Comparison of ENCODE assay signal across 17 mouse cellular contexts in the genomic region with DNA sequence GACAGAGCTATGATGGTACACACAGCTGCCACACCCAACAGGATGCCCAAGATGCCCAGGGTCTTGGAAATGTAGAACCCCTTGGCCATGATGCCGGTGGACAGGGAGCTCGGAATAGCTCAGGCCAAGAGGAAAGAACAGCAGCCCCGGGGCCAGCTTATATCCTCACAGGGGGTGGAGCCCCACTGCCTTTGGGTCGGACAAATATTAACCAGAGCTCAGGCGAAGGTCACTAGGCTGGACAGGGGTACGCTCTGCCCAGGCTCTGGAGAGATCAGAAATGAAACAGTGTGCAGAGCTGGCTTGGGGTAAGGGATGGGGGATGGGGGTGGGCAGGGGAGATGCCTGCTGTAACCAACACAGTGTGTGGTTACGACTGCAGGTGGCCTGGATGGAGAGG. TPM values are rescaled to one million over a fixed set of nuclear protein-coding genes. Genes with fewer than 3 reads are reported as not detected.
DNase-seq lines count a peak whose midpoint lies in the region; ATAC-seq and TF ChIP-seq lines count a peak whose summit lies in the region.
"Had no signal": no experiment of that assay in that cellular context is flagged by ENCODE, and none has a peak within 500 bp of the region (broad histone marks: within the 10 kb centered on the region; RNA-seq: fewer than 3 reads in every experiment).

No protein-coding gene starts in this region.

- H3K4me1 ChIP-seq in lung, embryonic 16.5 days (replicated peaks; ENCODE audit: control insufficient read depth, insufficient read depth, low read length), result no peaks in the 10 kb centered on the region
- H3K4me1 ChIP-seq in liver, embryonic 13.5 days (replicated peaks), result peaks cover 24% of the 10 kb centered on the region
- H3K4me1 ChIP-seq in forebrain, postnatal 0 days (ENCODE audit: insufficient read depth), result no peaks in the 10 kb centered on the region
- H3K4me1 ChIP-seq: hindbrain, embryonic 13.5 days had no signal

- DNase-seq in lung, adult 18-20 months, result no peak
- DNase-seq in kidney, postnatal 25 days, result peak; percentile 77 to 90
- no peak for DNase-seq in liver, embryonic 13.5 days
- DNase-seq in yolk sac, embryonic 10.5 days (ENCODE audit: low spot score), result peak; percentile 70
- DNase-seq in forebrain, postnatal 0 days, result no peak
- DNase-seq in spleen, adult 18-20 months, result no peak
- no peak for DNase-seq in right cerebral cortex, postnatal 14 days
- DNase-seq: cerebellum, adult 2 months; embryo, embryonic 11 days; lung, embryonic 14.5 days; thymus, postnatal 25 days had no signal

- H3K9ac ChIP-seq in lung, embryonic 16.5 days (ENCODE audit: low read length), result no peak overlapping the region
- H3K9ac ChIP-seq in liver, embryonic 13.5 days, result no peak overlapping the region
- H3K9ac ChIP-seq in forebrain, postnatal 0 days, result no peak overlapping the region
- H3K9ac ChIP-seq: hindbrain, embryonic 13.5 days; lung, embryonic 14.5 days had no signal

- WGBS in lung, embryonic 16.5 days, result 47% methylated on average over 7 of the region's 7 CpGs
- WGBS in liver, embryonic 13.5 days (ENCODE audit: insufficient replicate concordance), result 55% methylated on average over 7 of the region's 7 CpGs
- 76% methylated on average over 7 of the region's 7 CpGs for WGBS in forebrain, postnatal 0 days

- no peak for TF ChIP-seq CTCF in forebrain, postnatal 0 days (IDR thresholded peaks at IDR 0.05; ENCODE audit: low read depth)

- no peaks in the 10 kb centered on the region for H3K36me3 ChIP-seq in lung, embryonic 16.5 days (ENCODE audit: control insufficient read depth, insufficient read depth, low read length)
- H3K36me3 ChIP-seq in liver, embryonic 13.5 days, result no peaks in the 10 kb centered on the region
- no peaks in the 10 kb centered on the region for H3K36me3 ChIP-seq in forebrain, postnatal 0 days (ENCODE audit: insufficient read depth)
- H3K36me3 ChIP-seq: hindbrain, embryonic 13.5 days had no signal

- H3K4me3 ChIP-seq in lung, embryonic 16.5 days (ENCODE audit: low read length), result no peak overlapping the region
- H3K4me3 ChIP-seq in liver, embryonic 13.5 days (replicated peaks), result peak overlapping the region; percentile 24
- H3K4me3 ChIP-seq in forebrain, postnatal 0 days (ENCODE audit: low read depth, low read length), result no peak overlapping the region
- H3K4me3 ChIP-seq: hindbrain, embryonic 13.5 days; megakaryocyte, embryonic 14.5 days had no signal

- ATAC-seq in lung, embryonic 16.5 days (ENCODE audit: low read depth), result 0 out of 2 replicates have a peak, but pooled peaks have one; percentile 24
- ATAC-seq in liver, embryonic 13.5 days (ENCODE audit: low read depth), result peak; percentile 82
- no peak for ATAC-seq in forebrain, postnatal 0 days

- H3K27ac ChIP-seq in lung, embryonic 16.5 days (ENCODE audit: low read length), result no peak overlapping the region
- peak overlapping the region; percentile 60 for H3K27ac ChIP-seq in liver, embryonic 13.5 days
- H3K27ac ChIP-seq in forebrain, postnatal 0 days (ENCODE audit: low read depth, low read length), result no peak overlapping the region
- H3K27ac ChIP-seq: hindbrain, embryonic 13.5 days had no signal

- H3K4me2 ChIP-seq in lung, embryonic 16.5 days (ENCODE audit: low read depth, low read length), result no peak overlapping the region
- H3K4me2 ChIP-seq in liver, embryonic 13.5 days, result peak overlapping the region; percentile 42
- H3K4me2 ChIP-seq in forebrain, postnatal 0 days (ENCODE audit: low read depth), result no peak overlapping the region
- H3K4me2 ChIP-seq: hindbrain, embryonic 13.5 days; lung, embryonic 14.5 days had no signal

- no peaks in the 10 kb centered on the region for H3K9me3 ChIP-seq in lung, embryonic 16.5 days (ENCODE audit: control insufficient read depth, low read length)
- H3K9me3 ChIP-seq in liver, embryonic 13.5 days (replicated peaks), result no peaks in the 10 kb centered on the region
- no peaks in the 10 kb centered on the region for H3K9me3 ChIP-seq in forebrain, postnatal 0 days (ENCODE audit: low read length)
- H3K9me3 ChIP-seq: hindbrain, embryonic 13.5 days; megakaryocyte, embryonic 14.5 days had no signal

- H3K27me3 ChIP-seq in lung, embryonic 16.5 days (ENCODE audit: control insufficient read depth, insufficient read depth, low read depth, low read length), result peaks cover 1% of the 10 kb centered on the region; the same call in 1 of the 2 replicates
- peaks cover 10% of the 10 kb centered on the region for H3K27me3 ChIP-seq in liver, embryonic 13.5 days
- no peaks in the 10 kb centered on the region for H3K27me3 ChIP-seq in forebrain, postnatal 0 days (ENCODE audit: insufficient read depth, low read length)

RNA-seq across cellular contexts. Expression of gene Anpep, which starts 18.7 kb away (rescaled TPM):
- polyA plus RNA-seq in lung, embryonic 16.5 days (2015; fragmentation: Nextera tagmentation; extraction: Ambion mirVana), result 7.4 and 9.7 TPM in 2 replicates
- polyA plus RNA-seq in liver, embryonic 13.5 days (2015; fragmentation: Nextera tagmentation; extraction: Ambion mirVana), result 10.9 and 17.1 TPM in 2 replicates
- total RNA-seq in forebrain, postnatal 0 days (2014; rRNA removed), result 3.4 and 5.8 TPM in 2 replicates
- polyA plus RNA-seq in forebrain, postnatal 0 days (2015; fragmentation: Nextera tagmentation; extraction: Ambion mirVana), result 3.7 and 4.7 TPM in 2 replicates
- total RNA-seq: granulocyte monocyte progenitor cell, adult 5-6 weeks; neutrophil, adult 5-6 weeks had no signal

RNA-seq across cellular contexts. Expression of gene Mesp2, which starts 31.6 kb away (rescaled TPM):
- polyA plus RNA-seq in lung, embryonic 16.5 days (2015; fragmentation: Nextera tagmentation; extraction: Ambion mirVana), result 0.45 and 0.87 TPM in 2 replicates
- 0.08 and 0.09 TPM in 2 replicates for polyA plus RNA-seq in liver, embryonic 13.5 days (2015; fragmentation: Nextera tagmentation; extraction: Ambion mirVana)
- total RNA-seq in forebrain, postnatal 0 days (2014; rRNA removed), result 0.77 and 1.00 TPM in 2 replicates
- 2.1 TPM in 2 replicates for polyA plus RNA-seq in forebrain, postnatal 0 days (2015; fragmentation: Nextera tagmentation; extraction: Ambion mirVana)
- total RNA-seq: granulocyte monocyte progenitor cell, adult 5-6 weeks; neutrophil, adult 5-6 weeks had no signal

RNA-seq across cellular contexts. Expression of gene Mesp1, which starts 48.6 kb away (rescaled TPM):
- 0.21 TPM in 1 of 2 replicates, not detected in the other for polyA plus RNA-seq in lung, embryonic 16.5 days (2015; fragmentation: Nextera tagmentation; extraction: Ambion mirVana)
- not detected in 2 replicates for polyA plus RNA-seq in liver, embryonic 13.5 days (2015; fragmentation: Nextera tagmentation; extraction: Ambion mirVana)
- total RNA-seq in forebrain, postnatal 0 days (2014; rRNA removed), result 0.23 and 1.6 TPM in 2 replicates
- 0.77 and 1.1 TPM in 2 replicates for polyA plus RNA-seq in forebrain, postnatal 0 days (2015; fragmentation: Nextera tagmentation; extraction: Ambion mirVana)
- total RNA-seq: granulocyte monocyte progenitor cell, adult 5-6 weeks; neutrophil, adult 5-6 weeks had no signal
- polyA plus RNA-seq: cerebellum, adult 2 months; heart, embryonic 16.5 days; hindbrain, embryonic 13.5 days; lung, embryonic 14.5 days had no signal

Comparison
In these comparisons a context has a peak if more than half of its experiments do, and no peak if none do; other contexts are left out.
1. DNase-seq: peak in kidney, postnatal 25 days (2 of 2) and yolk sac, embryonic 10.5 days (single experiment); none in lung, adult 18-20 months (0 of 2), liver, embryonic 13.5 days (single experiment), forebrain, postnatal 0 days (single experiment), spleen, adult 18-20 months (0 of 2) and right cerebral cortex, postnatal 14 days (single experiment).